Mouse (Mus musculus): ENCODE results near the gene Ttyh2.

GRCm38 (mm10) chr11:114653664-114654063 is 21.6 kb upstream of the Ttyh2 start:
- no peak for TF ChIP-seq CTCF (conservative IDR thresholded peaks at IDR 0.05; ENCODE audit: insufficient read depth, insufficient read length, low read depth, low read length)
- no peak for TF ChIP-seq POLR2A (IDR thresholded peaks at IDR 0.05; ENCODE audit: low read depth, low read length)

Measured in kidney, adult 2 months (tissue).